Mouse (Mus musculus): ENCODE results near the gene Slfn5.
"Not testable (repeated sequence)": the region's sequence is repeated elsewhere in the genome, so short reads cannot be mapped to it uniquely, and the experiment has no call there.

Gene Slfn5

GRCm38 (mm10) chr11:82945636-82946035 is 5.5 kb upstream of the Slfn5 start:
- no peak for DNase-seq (ENCODE audit: low spot score)

DNA sequence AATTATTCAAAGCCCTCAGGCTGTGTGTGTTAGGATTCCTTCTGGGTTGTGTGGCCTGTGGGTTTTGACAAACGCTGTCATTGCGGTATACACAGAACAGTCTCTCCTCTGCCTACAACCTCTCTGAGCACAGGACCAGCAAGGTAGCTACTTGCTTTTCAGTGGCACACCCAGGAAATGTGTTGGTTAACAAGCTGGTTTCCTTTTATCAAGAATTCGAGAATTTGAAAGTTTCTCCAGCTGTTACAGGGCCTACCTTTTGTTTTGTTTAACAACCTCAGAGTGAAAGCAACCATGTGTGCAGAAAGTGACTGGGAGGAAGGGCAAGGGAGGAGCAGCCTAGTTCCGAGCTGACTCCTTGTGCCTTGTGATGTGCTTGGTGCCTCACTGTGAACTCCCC is 3.7 kb upstream of the Slfn5 start:
- DNase-seq (ENCODE audit: low spot score) = no peak

DNA sequence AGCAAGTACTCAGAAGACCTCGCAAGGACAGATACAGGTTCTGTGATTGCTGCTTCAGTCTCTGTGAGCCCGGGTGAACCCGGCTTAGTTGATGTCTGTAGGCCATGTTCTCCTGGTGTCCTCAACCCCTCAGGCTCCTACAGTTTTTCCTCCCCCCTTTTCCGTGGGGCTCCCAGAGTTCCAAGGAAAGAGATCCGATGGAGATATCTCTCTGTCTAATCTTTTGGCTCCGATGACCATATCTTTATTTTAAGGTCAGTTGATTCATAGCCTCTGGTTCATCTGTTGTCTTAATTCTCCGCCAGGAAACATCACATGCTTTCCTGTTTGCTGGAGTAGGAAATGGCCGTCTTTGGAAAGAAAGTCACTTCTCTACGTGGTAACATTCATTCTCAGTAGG is 2.1 kb upstream of the Slfn5 start:
- DNase-seq (ENCODE audit: low spot score) = no peak

DNA sequence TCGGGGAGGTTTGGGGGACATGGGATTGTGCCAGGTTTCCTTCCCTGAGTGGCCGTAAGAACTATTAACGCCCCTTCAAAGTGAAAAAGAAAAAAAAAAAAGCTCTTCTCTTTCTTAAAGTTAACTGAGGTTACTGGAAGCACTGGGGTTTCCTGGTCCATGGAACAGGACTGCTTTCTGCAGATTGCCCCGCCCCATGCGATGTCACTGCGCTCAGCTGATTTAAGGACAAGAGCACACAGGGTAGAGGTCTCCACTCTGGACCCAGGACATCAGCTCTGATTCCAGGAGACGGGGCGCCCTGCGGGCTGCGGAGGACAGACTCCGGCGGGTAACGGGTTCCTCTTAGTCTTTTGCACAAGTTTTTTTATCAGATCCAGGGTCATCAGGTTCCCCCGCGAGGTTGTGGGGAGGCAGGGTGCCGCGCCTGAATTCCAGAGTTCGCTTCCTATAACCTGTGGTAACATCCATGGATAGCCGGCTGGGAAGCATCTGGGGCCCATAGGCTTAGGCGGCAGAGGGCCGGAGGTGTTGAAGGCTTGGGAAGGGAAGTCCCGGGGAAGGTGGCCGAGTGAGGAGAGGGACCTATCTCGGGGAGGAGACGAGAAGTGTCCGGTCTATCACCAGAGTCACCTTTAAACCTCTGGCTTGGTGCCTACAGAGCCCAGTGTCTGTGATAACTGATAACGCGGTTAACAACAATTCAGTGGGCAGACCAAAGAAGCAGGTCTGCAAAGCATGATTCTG is 889 bp downstream of the Slfn5 start:
- DNase-seq (ENCODE audit: low spot score) = peak; percentile 29

GRCm38 (mm10) chr11:82952612-82953542 is 1.7 kb downstream of the Slfn5 start:
- DNase-seq (ENCODE audit: low spot score) = no peak

GRCm38 (mm10) chr11:82954631-82955030 is 3.5 kb downstream of the Slfn5 start:
- DNase-seq (ENCODE audit: low spot score) = no peak

GRCm38 (mm10) chr11:82956925-82957324 is 5.8 kb downstream of the Slfn5 start:
- DNase-seq (ENCODE audit: low spot score) = no peak

DNA sequence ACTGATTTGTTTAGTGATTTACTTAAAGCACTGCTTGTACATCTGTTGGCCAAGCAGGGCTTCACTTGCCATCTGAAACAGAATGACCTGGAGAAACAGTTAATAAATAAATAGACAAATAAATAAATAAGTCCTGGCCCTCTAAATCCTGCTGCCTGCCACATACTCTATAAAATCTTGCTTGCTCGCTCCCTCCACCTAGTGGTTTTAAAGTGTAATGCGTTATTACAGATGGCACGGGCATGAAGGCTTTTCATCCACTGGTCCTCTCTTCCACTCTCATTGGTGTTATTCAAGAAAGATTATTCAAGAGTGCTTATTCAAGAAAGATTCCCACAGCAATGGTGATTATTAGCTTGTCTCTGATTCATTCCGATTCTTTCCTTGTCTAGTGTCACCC is 8.5 kb downstream of the Slfn5 start:
- peak; percentile 62 for DNase-seq (ENCODE audit: low spot score)

- no peak for DNase-seq (ENCODE audit: low spot score)
Observed at GRCm38 (mm10) chr11:82961743-82962142, 10.6 kb downstream of the Slfn5 start.

GRCm38 (mm10) chr11:82962215-82962614 is 11.1 kb downstream of the Slfn5 start:
- DNase-seq (ENCODE audit: low spot score) = no peak

DNA sequence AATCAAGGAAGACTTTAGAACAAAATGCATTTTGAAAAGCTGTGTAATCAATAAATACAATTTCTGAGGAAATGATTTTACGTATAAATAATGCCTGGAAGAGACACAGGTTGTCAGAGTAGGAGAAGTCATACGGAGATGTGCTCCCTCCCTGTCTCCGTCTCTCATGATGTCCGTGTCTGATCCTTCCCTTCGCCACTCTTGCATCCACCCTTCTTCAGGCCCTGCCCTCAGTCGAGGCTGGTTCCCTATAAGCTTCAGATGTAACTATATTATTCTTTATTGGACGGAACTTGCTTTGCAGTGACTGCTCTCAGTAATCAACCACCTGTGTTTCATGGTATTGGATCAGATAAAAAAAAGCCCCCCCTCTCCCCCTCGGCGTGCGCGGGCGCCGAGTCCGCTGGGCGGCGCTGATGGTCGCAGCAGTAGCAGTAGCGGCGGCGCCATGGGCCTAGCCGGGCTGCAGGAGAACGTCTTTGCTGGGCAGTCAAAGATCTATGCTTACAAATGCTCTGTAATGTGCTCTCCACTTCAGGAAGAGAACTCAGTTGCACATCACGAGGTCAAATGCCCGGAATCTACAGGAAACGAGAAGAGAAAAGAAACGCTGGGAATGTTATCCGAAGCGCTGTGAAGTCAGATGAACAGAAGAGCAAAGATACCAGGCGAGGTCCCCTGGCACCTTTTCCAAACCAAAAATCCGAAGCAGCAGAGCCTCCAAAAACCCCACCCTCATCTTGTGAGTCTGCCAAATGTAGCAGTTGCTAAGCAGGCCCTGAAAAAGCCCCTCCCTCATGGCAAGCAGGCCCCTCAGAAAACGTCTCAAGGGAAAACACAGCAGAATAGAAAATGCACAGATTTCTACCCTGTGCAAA is 19.8 kb downstream of the Slfn5 start:
- peak; percentile 72 for DNase-seq (ENCODE audit: low spot score)

DNA sequence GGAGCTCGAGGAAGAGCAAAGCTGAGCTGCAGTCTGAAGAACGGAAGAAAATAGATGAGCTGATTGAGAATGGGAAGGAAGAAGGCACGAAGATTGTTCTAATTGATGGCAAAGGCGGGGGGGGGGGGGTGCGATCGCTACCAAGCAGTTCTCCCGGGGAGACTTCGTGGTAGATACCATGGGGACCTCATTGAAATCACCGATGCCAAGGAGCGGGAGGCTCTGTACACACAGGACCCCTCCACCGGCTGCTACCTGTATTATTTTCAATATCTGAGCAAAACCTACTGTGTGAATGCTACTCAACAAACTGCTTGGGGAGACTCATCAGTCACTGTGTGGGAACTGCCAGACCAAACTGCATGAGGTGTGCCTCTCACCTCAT is 20.4 kb downstream of the Slfn5 start:
- DNase-seq (ENCODE audit: low spot score) = no peak

GRCm38 (mm10) chr11:82973916-82974315 is 22.8 kb downstream of the Slfn5 start:
- no peak for DNase-seq (ENCODE audit: low spot score)

GRCm38 (mm10) chr11:82982409-82982808 is 31.3 kb downstream of the Slfn5 start:
- not testable (repeated sequence) for DNase-seq (ENCODE audit: low spot score)

DNA sequence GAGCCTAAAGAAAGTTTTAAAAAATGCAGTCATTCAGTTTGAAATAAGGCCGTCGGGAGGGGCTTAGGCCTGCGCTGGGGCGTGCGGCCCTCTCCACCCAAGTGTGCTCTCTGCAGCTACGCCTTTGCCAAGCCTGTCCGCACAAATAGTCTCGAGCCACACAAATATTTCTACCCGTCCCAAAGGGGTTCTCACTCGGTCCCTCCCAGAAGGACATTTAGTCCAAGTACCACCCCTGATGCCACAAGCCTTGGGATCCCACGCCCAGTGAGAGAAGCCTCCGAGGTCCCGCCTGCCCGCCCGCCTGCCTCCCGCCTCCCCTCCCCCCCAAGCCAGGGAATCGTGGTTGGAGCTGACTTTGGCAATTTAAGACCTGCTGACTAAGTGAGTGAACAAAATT is 32.0 kb downstream of the Slfn5 start:
- no peak for DNase-seq (ENCODE audit: low spot score)

DNA sequence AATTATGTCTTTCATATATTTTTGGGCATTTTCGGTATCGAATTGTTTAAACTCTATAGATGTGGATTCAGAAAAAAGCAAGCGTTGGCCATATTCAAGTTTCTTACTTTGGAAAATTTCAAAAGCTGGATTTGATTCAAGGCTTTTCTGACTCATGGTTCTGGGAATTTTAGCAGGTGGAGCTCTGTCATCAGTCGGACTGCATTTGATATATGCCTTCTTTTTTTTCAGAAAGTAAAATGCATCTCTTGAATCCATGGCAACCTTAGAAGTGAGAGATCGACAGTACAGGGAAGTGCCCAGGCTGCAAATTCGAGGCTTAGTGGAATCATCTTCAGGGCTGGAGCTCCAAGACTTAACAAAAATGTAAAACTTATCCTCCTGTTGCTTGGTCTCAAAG is 36.5 kb downstream of the Slfn5 start:
- no peak for DNase-seq (ENCODE audit: low spot score)

GRCm38 (mm10) chr11:82989357-82989756 is 38.2 kb downstream of the Slfn5 start:
- DNase-seq (ENCODE audit: low spot score) = no peak

- DNase-seq (ENCODE audit: low spot score) = peak; percentile 56
Observed at GRCm38 (mm10) chr11:82990612-82991385, 39.6 kb downstream of the Slfn5 start.

DNA sequence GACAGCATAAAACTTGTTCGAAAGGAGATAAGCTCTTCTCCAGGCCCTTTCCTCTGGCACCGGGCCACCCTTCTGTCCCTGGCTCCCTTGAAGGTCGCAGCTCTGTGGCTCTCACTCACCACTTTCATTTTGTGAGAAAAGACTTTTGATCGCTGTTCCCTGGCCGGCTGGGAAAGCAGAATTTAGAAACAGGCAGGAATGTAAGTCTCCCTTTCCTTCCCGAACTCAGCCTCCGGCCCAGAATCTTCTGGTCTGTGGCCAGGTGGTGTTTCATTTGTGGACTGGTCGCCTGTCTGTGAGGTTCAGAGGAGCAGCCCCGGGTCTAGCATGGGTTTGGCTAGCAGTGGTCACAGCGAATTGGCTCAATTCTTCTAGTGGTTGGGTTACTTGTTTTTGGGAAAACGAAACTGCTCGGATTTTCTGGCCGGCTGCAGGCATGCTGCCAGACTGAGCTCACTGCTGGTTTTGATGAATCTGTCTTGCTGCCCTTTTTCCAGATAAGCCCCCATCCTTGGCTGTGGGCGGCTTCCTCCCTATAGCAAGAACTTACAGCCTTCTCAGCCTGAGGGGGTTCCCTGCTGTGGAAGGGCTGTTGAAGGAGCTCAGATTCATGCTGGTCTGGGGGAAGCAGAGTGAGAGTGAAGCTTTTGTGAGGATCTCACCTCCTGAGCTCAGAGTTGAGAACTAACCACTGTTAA is 40.5 kb downstream of the Slfn5 start, which contains the start of gene Slfn9:
Gene Slfn9, minus strand, starts transcription at position 362 of the 698 bp plus-strand sequence.
- peak; percentile 25 for DNase-seq (ENCODE audit: low spot score)

DNA sequence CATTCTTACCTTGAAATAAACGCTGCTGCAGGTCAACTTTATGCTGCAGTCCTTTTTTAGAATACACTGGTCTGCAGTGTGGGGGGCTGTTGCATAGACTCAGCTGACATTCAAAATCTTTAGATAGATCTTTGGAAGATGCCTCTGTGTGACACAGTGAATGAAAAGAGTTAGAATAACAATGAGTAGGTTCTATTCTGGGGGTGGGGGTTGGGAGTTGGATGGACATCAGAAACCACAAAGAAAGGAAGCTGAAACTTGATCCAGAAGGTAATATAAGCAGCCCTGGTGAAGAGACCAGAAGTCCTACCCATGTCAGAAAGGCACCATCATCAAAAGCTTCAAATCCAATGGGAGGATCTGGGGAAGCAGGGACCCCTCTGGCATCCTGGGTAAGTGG is 62.2 kb downstream of the Slfn5 start:
- no peak for DNase-seq (ENCODE audit: low spot score)
